Mouse (Mus musculus) myocyte (in vitro differentiated cells): Measurements from ENCODE around the gene Slc9a9. TPM values are rescaled to one million over a fixed set of nuclear protein-coding genes. Genes with fewer than 3 reads are reported as not detected.

ENCODE experiments used
- H3K27me3 ChIP-seq: one replicate; pipeline ENCODE4 v1.6.1; 2011; ENCODE audit not compliant: control insufficient read depth, insufficient read depth, insufficient read length
- H3K36me3 ChIP-seq: one replicate; pipeline ENCODE4 v1.6.1; 2011; ENCODE audit not compliant: control insufficient read depth, insufficient read depth
- H3K4me2 ChIP-seq: one replicate; pipeline ENCODE4 v1.6.1; 2011; ENCODE audit warnings: low read depth, control low read depth
- H3K4me3 ChIP-seq: one replicate; pipeline ENCODE4 v1.5.1; 2011; ENCODE audit warnings: mild to moderate bottlenecking, control low read depth, moderate library complexity
- H3K79me2 ChIP-seq: one replicate; pipeline ENCODE4 v1.6.1; 2011; ENCODE audit not compliant: control insufficient read depth, insufficient read depth
- H3ac ChIP-seq: one replicate; pipeline ENCODE4 v1.6.1; 2011; ENCODE audit not compliant: control insufficient read depth, insufficient read length
- CEBPB ChIP-seq: IDR thresholded peaks from 2 replicates; pipeline ENCODE4 v1.6.1; 2011; ENCODE audit warnings: mild to moderate bottlenecking, moderate library complexity; ENCODE audit not compliant: poor library complexity, insufficient read depth, severe bottlenecking
- E2F4 ChIP-seq: IDR thresholded peaks from one replicate; pipeline ENCODE4 v1.6.1; 2011; ENCODE audit warnings: mild to moderate bottlenecking, control low read depth, moderate library complexity; ENCODE audit not compliant: insufficient read depth
- MAX ChIP-seq: IDR thresholded peaks from one replicate; pipeline ENCODE4 v1.6.1; 2011; ENCODE audit warnings: low read depth, mild to moderate bottlenecking, control low read depth
- MYOD1 ChIP-seq, 3 experiments: IDR thresholded peaks; one replicate each; pipeline ENCODE4 v1.6.1; 2011; ENCODE audit warnings: control low read depth in 2 of 3, low read depth in 2 of 3, mild to moderate bottlenecking in 2 of 3, moderate library complexity in 1 of 3; ENCODE audit not compliant: insufficient read length in 2 of 3, control insufficient read depth in 1 of 3
- MYOG ChIP-seq, 3 experiments: IDR thresholded peaks; one replicate each; pipeline ENCODE4 v1.6.1; 2011; ENCODE audit warnings: control low read depth in 2 of 3, low read depth in 2 of 3, mild to moderate bottlenecking in 2 of 3; ENCODE audit not compliant: insufficient read length in 2 of 3, control insufficient read depth in 1 of 3, insufficient read depth in 1 of 3
- POLR2A ChIP-seq: IDR thresholded peaks from one replicate; pipeline ENCODE4 v1.6.1; 2011; ENCODE audit warnings: low read depth, mild to moderate bottlenecking, control low read depth, moderate library complexity; ENCODE audit not compliant: insufficient read length
- POLR2AphosphoS2 ChIP-seq: IDR thresholded peaks from one replicate; pipeline ENCODE4 v1.6.1; 2011; ENCODE audit warnings: low read depth, control low read depth; ENCODE audit not compliant: insufficient read length
- REST ChIP-seq: IDR thresholded peaks from one replicate; pipeline ENCODE4 v1.6.1; 2011; ENCODE audit warnings: mild to moderate bottlenecking, control low read depth, moderate library complexity; ENCODE audit not compliant: insufficient read depth, insufficient read length
- SRF ChIP-seq: IDR thresholded peaks from one replicate; pipeline ENCODE4 v1.6.1; 2011; ENCODE audit warnings: low read depth; ENCODE audit not compliant: control insufficient read depth, insufficient read length
- TCF12 ChIP-seq: IDR thresholded peaks from one replicate; pipeline ENCODE4 v1.6.1; 2011; ENCODE audit warnings: mild to moderate bottlenecking, control low read depth; ENCODE audit not compliant: poor library complexity, insufficient read depth, severe bottlenecking
- TCF3 ChIP-seq: IDR thresholded peaks from one replicate; pipeline ENCODE4 v1.6.1; 2011; ENCODE audit warnings: low read depth, control low read depth; ENCODE audit not compliant: insufficient read length
- USF1 ChIP-seq: IDR thresholded peaks from one replicate; pipeline ENCODE4 v1.6.1; 2011; ENCODE audit warnings: low read depth, mild to moderate bottlenecking, control low read depth, moderate library complexity
- polyA plus RNA-seq: library from polyadenylated mRNA; unstranded; fragments of >200 nt; fragmentation: generic; extraction: Trizol; gene quantifications from one replicate; pipeline ENCODE4 v1.2.1, GENCODE M21; 2012; ENCODE audit warnings: missing spikeins

The Slc9a9 gene
- polyA plus RNA-seq, 1 experiment = 21.5 TPM

DNA sequence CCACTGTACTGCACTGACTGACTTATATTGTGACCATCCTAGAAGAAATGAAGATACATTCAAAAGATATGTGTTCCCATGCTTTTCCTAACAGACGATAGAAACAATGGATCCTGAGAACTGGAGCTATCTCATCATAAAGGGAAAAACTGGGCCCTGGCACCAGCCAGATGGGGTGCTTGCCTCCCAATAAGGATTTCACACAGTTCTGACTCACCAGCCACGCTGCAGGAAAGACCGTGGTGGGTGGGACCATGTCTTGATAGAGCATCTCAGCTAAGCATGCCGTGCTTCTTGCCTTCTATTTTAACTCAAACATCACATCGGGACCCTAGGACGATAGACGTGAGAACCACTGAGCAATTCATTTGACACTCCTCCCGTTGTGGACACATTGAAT lies 60.7 kb downstream of the Slc9a9 start:
- H3K36me3 ChIP-seq = no peaks in the 10 kb centered on the region
- no peak overlapping the region for H3K4me3 ChIP-seq
- no peaks in the 10 kb centered on the region for H3K27me3 ChIP-seq
- no peaks in the 10 kb centered on the region for H3K79me2 ChIP-seq
- TF ChIP-seq E2F4 (no peak), MYOG (IDR thresholded peaks at IDR 0.05; ENCODE audit: control insufficient read depth in 1 of 3, insufficient read depth in 1 of 3, insufficient read length in 2 of 3, low read depth in 2 of 3) (no peak), MAX (no peak), TCF3 (no peak), REST (no peak), POLR2AphosphoS2 (no peak)
- H3ac ChIP-seq = no peak overlapping the region
- H3K4me2 ChIP-seq = no peak overlapping the region

DNA sequence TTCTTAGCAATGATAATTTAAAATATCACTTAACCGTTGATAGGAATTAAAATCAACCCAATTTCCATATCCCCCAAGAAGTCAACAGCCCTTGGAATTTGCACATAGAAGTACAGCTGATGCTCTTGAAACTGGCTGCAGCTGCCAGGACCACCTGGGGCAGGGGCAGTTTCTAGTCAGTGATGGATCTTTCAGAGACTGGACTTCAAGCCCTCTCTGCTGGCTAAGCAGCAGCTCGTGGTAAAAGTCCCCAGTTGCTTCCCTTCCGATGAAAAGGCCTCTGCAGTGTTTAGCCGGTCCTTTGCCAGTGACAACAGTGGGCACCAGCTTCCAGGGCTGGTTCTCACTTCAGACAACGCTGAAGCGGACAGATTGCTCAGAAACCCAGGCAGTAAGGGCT lies 62.4 kb downstream of the Slc9a9 start:
- no peak overlapping the region for H3K4me2 ChIP-seq
- no peaks in the 10 kb centered on the region for H3K36me3 ChIP-seq
- H3ac ChIP-seq = no peak overlapping the region
- no peaks in the 10 kb centered on the region for H3K79me2 ChIP-seq
- no peaks in the 10 kb centered on the region for H3K27me3 ChIP-seq
- TF ChIP-seq MYOD1 (IDR thresholded peaks at IDR 0.05; ENCODE audit: control insufficient read depth in 1 of 3, insufficient read length in 2 of 3, low read depth in 2 of 3) (no peak), MYOG (IDR thresholded peaks at IDR 0.05; ENCODE audit: control insufficient read depth in 1 of 3, insufficient read depth in 1 of 3, insufficient read length in 2 of 3, low read depth in 2 of 3) (no peak), SRF (no peak), TCF12 (no peak), CEBPB (no peak), E2F4 (no peak)
- no peak overlapping the region for H3K4me3 ChIP-seq

DNA sequence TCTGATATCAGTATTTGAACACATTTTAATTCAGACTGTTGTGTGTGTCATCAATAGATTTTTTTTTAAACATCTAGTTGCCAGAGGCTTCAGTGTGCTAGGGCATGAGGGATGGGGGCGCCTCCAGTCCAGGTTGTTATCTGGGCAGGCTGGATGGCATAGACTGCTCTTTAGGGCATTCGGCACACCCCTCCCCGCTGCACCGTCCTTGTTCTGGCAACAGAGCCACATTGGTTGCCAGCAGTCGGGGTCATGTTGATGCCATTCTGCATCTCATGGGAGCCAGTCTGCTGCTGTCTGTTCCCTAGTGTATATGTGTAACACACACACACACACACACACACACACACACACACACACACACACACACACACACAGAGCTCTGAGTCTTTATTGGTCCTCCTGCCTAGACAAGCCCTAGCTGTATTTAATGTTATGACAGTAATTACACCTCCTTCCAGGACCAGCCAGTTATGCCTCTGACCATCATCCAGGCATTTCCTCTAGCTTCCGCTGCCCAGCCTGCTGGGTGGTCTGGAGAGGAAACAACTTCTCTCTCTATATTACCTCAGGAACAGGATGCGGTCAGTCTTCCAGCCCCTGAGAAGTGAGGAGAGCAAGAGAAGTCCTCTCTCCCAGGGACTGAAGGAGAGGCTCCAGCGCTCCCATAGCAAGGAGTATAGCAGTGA lies 63.0 kb downstream of the Slc9a9 start:
- TF ChIP-seq MAX = no peak
- TF ChIP-seq TCF3 = no peak
- TF ChIP-seq SRF = no peak
- TF ChIP-seq USF1 = no peak
- no peak for TF ChIP-seq POLR2AphosphoS2
- no peak for TF ChIP-seq MYOG (IDR thresholded peaks at IDR 0.05; ENCODE audit: control insufficient read depth in 1 of 3, insufficient read depth in 1 of 3, insufficient read length in 2 of 3, low read depth in 2 of 3)
- no peaks in the 10 kb centered on the region for H3K27me3 ChIP-seq
- H3K79me2 ChIP-seq = no peaks in the 10 kb centered on the region
- H3K4me2 ChIP-seq = no peak overlapping the region
- H3K4me3 ChIP-seq = no peak overlapping the region
- H3ac ChIP-seq = no peak overlapping the region
- no peaks in the 10 kb centered on the region for H3K36me3 ChIP-seq

DNA sequence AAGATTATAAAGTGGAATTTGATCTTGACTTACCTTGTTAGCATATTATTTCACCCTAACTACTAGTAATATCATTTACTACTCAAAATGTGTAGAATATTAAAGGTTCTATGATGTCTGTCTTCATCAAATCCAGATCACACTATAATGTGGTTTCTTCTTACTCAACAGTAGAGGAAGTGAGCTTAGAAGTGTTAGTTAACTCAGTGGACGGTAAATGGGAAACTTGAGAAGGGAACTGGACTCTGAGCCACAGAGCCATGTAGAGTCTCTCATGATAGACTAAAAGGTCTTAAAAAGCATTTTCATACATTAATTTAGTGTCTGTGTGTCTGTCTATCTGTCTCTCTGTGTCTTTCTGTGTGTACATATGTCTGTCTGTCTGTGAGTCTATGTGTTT lies 64.6 kb downstream of the Slc9a9 start:
- Histone ChIP-seq H3ac (no peak overlapping the region), H3K79me2 (no peaks in the 10 kb centered on the region), H3K4me2 (no peak overlapping the region), H3K27me3 (no peaks in the 10 kb centered on the region), H3K4me3 (no peak overlapping the region), H3K36me3 (no peaks in the 10 kb centered on the region)
- TF ChIP-seq TCF3 (no peak), USF1 (no peak), MYOG (IDR thresholded peaks at IDR 0.05; ENCODE audit: control insufficient read depth in 1 of 3, insufficient read depth in 1 of 3, insufficient read length in 2 of 3, low read depth in 2 of 3) (no peak), POLR2AphosphoS2 (no peak), SRF (no peak), CEBPB (no peak), TCF12 (no peak), POLR2A (no peak), MAX (no peak), E2F4 (no peak), MYOD1 (IDR thresholded peaks at IDR 0.05; ENCODE audit: control insufficient read depth in 1 of 3, insufficient read length in 2 of 3, low read depth in 2 of 3) (no peak), REST (no peak)

DNA sequence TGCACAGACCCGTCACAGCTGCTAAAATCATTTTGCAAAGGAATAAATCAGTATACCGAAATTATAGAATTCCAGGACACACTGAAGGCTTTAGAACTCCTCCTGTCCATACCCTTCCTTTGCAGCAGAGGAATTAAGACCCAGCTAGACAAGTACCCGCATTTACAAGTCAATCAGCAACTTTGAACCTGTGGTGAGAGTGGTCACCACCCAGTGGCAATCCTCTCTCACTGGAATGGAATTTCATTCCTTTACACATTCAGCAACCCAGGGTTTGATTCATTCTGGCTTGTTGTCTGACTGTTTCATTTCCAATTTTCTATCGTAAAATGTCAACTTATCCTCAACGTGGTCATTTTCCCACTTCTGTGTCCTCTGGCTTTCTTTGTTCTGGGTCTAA lies 67.5 kb downstream of the Slc9a9 start:
- Histone ChIP-seq H3K79me2 (no peaks in the 10 kb centered on the region), H3K4me3 (no peak overlapping the region), H3ac (no peak overlapping the region), H3K4me2 (no peak overlapping the region), H3K36me3 (no peaks in the 10 kb centered on the region), H3K27me3 (no peaks in the 10 kb centered on the region)
- TF ChIP-seq REST = no peak
- TF ChIP-seq CEBPB = no peak
- TF ChIP-seq POLR2A = no peak
- TF ChIP-seq TCF12 = no peak
- TF ChIP-seq MYOG (IDR thresholded peaks at IDR 0.05; ENCODE audit: control insufficient read depth in 1 of 3, insufficient read depth in 1 of 3, insufficient read length in 2 of 3, low read depth in 2 of 3) = no peak
- no peak for TF ChIP-seq SRF
- TF ChIP-seq E2F4 = no peak
- no peak for TF ChIP-seq TCF3
- TF ChIP-seq MYOD1 (IDR thresholded peaks at IDR 0.05; ENCODE audit: control insufficient read depth in 1 of 3, insufficient read length in 2 of 3, low read depth in 2 of 3) = no peak
- no peak for TF ChIP-seq MAX
- no peak for TF ChIP-seq USF1
